Mouse (Mus musculus) embryonic facial prominence, embryonic 14.5 days (tissue): ENCODE data around the gene Vmn1r85. TPM values are rescaled to one million over a fixed set of nuclear protein-coding genes. Genes with fewer than 3 reads are reported as not detected.
"Not testable (repeated sequence)": the region's sequence is repeated elsewhere in the genome, so short reads cannot be mapped to it uniquely, and the experiment has no call there.

Experiments
- ATAC-seq: fragments of 200-750 bp; cut with Nextera tagmentation; 2 replicates; pipeline ENCODE4 v1.8.0; 2017; ENCODE audit warnings: low read depth, moderate number of reproducible peaks, moderate TSS enrichment
- DNase-seq: peaks from one replicate; pipeline ENCODE4 v3.0.0-alpha.2; 2015; ENCODE audit warnings: low spot score
- H3K27ac ChIP-seq: fragments of 300-500 bp; sonication (generic); replicated peaks from 2 replicates; pipeline ENCODE4 v1.5.1; 2014; ENCODE audit warnings: low read depth, mild to moderate bottlenecking, low read length, moderate library complexity
- H3K27me3 ChIP-seq: fragments of 300-500 bp; sonication (generic); replicated peaks from 2 replicates; pipeline ENCODE4 v1.6.1; 2014; ENCODE audit warnings: low read length; ENCODE audit not compliant: control insufficient read depth, insufficient read depth
- H3K36me3 ChIP-seq: fragments of 300-500 bp; sonication (generic); 2 replicates; pipeline ENCODE4 v1.6.1; 2014; ENCODE audit warnings: low read length, mixed read lengths; ENCODE audit not compliant: control insufficient read depth, insufficient read depth
- H3K4me1 ChIP-seq: fragments of 300-500 bp; sonication (generic); 2 replicates; pipeline ENCODE4 v1.6.1; 2014; ENCODE audit warnings: antibody characterized with exemption, low read length; ENCODE audit not compliant: control insufficient read depth, insufficient read depth
- H3K4me2 ChIP-seq: fragments of 300-500 bp; sonication (generic); 2 replicates; pipeline ENCODE4 v1.6.1; 2014; ENCODE audit warnings: low read depth, mild to moderate bottlenecking, low read length, moderate library complexity, mixed read lengths
- H3K4me3 ChIP-seq: fragments of 300-500 bp; sonication (generic); 2 replicates; pipeline ENCODE4 v1.5.1; 2014; ENCODE audit warnings: low read depth, mild to moderate bottlenecking, low read length
- H3K9ac ChIP-seq: fragments of 300-500 bp; sonication (generic); 2 replicates; pipeline ENCODE4 v1.6.1; 2014; ENCODE audit warnings: low read depth, mild to moderate bottlenecking, low read length, moderate library complexity, mixed read lengths
- H3K9me3 ChIP-seq: fragments of 300-500 bp; sonication (generic); 2 replicates; pipeline ENCODE4 v1.6.1; 2016; ENCODE audit warnings: low read length; ENCODE audit not compliant: control insufficient read depth
- WGBS: fragments of 180-500 bp; shearing (Covaris S2); extraction: QIAGEN DNeasy Blood & Tissue Kit; methylation state at CpG from one replicate; pipeline ENCODE4 v1.1.7; 2014; 5-methylcytosine and 5-hydroxymethylcytosine counted together
- polyA plus RNA-seq: library from polyadenylated mRNA; unstranded; fragments of >200 nt; fragmentation: Nextera tagmentation; extraction: Ambion mirVana; gene quantifications from 2 replicates; pipeline ENCODE4 v1.2.1, GENCODE M21; 2014

Gene Vmn1r85
- not detected in 2 replicates for polyA plus RNA-seq

- no peak within 1 kb of the TSS for H3K4me3 ChIP-seq
- H3K4me2 ChIP-seq = no peak within 1 kb of the TSS
- ATAC-seq (no peak), DNase-seq (no peak)
- H3K27me3 ChIP-seq = no peaks in the 10 kb centered on the region
- no peak within 1 kb of the TSS for H3K9ac ChIP-seq
- no peaks in the 10 kb centered on the region for H3K9me3 ChIP-seq
- WGBS = 53% methylated on average over 3 of the region's 3 CpGs
- H3K36me3 ChIP-seq = no peaks in the 10 kb centered on the region
- H3K27ac ChIP-seq = no peak within 1 kb of the TSS
- no peaks in the 10 kb centered on the region for H3K4me1 ChIP-seq
Measured at GRCm38 (mm10) chr7:13095073-13095472, at the start of gene Vmn1r85. Gene Vmn1r85 (minus strand): TSS chr7:13095173.

- WGBS = 67% methylated on average over 1 of the region's 1 CpGs
- no peak for DNase-seq
- Histone ChIP-seq H3K36me3 (no peaks in the 10 kb centered on the region), H3K27ac (no peak within 1 kb of the TSS), H3K9ac (no peak within 1 kb of the TSS), H3K9me3 (no peaks in the 10 kb centered on the region), H3K4me3 (no peak within 1 kb of the TSS), H3K27me3 (no peaks in the 10 kb centered on the region), H3K4me1 (no peaks in the 10 kb centered on the region), H3K4me2 (no peak within 1 kb of the TSS)
- no peak for ATAC-seq
Measured at GRCm38 (mm10) chr7:13140057-13140456, 45.1 kb upstream of the Vmn1r85 start, which contains the start of gene Vmn1r87. Gene Vmn1r87 (minus strand): TSS chr7:13140157.

- Histone ChIP-seq H3K9ac (no peak overlapping the region), H3K36me3 (no peaks in the 10 kb centered on the region), H3K4me1 (no peaks in the 10 kb centered on the region), H3K9me3 (no peaks in the 10 kb centered on the region), H3K4me2 (no peak overlapping the region), H3K4me3 (no peak overlapping the region), H3K27me3 (no peaks in the 10 kb centered on the region), H3K27ac (no peak overlapping the region)
- ATAC-seq (peak; percentile 71; the same call in 1 of the 2 replicates), DNase-seq (peak; percentile 36)
Measured at GRCm38 (mm10) chr7:13137340-13137739, 42.4 kb upstream of the Vmn1r85 start.

GRCm38 (mm10) chr7:13131856-13132255, 36.9 kb upstream of the Vmn1r85 start:
- ATAC-seq (no peak), DNase-seq (no peak)
- Histone ChIP-seq H3K36me3 (no peaks in the 10 kb centered on the region), H3K4me2 (no peak overlapping the region), H3K4me3 (no peak overlapping the region), H3K4me1 (no peaks in the 10 kb centered on the region), H3K27me3 (no peaks in the 10 kb centered on the region), H3K9me3 (no peaks in the 10 kb centered on the region), H3K9ac (no peak overlapping the region), H3K27ac (no peak overlapping the region)
- WGBS = 82% methylated on average over 2 of the region's 2 CpGs

GRCm38 (mm10) chr7:13123554-13124153, 28.7 kb upstream of the Vmn1r85 start:
- not testable (repeated sequence) for H3K9me3 ChIP-seq, H3K4me1 ChIP-seq, H3K9ac ChIP-seq, DNase-seq, H3K36me3 ChIP-seq, H3K4me3 ChIP-seq, H3K27me3 ChIP-seq, H3K27ac ChIP-seq
- H3K4me2 ChIP-seq = peak overlapping the region; percentile 45
- ATAC-seq = peak; percentile 78
- WGBS = 2% methylated on average over 10 of the region's 34 CpGs

- H3K9ac ChIP-seq = no peak within 1 kb of the TSS
- no peak for DNase-seq
- ATAC-seq = no peak
Measured at GRCm38 (mm10) chr7:13119817-13120216, 24.8 kb upstream of the Vmn1r85 start, which contains the start of gene Vmn1r86. Gene Vmn1r86 (minus strand): TSS chr7:13119917.

GRCm38 (mm10) chr7:13072293-13072692, 22.7 kb downstream of the Vmn1r85 start:
- H3K9ac ChIP-seq = no peak overlapping the region
- no peaks in the 10 kb centered on the region for H3K36me3 ChIP-seq
- no peaks in the 10 kb centered on the region for H3K9me3 ChIP-seq
- no peak overlapping the region for H3K4me2 ChIP-seq
- ATAC-seq = no peak
- no peak for DNase-seq
- H3K27ac ChIP-seq = no peak overlapping the region
- WGBS = 48% methylated on average over 5 of the region's 5 CpGs
- no peaks in the 10 kb centered on the region for H3K4me1 ChIP-seq
- no peaks in the 10 kb centered on the region for H3K27me3 ChIP-seq
- no peak overlapping the region for H3K4me3 ChIP-seq

More at GRCm38 (mm10) chr7:13119817-13120216, 24.8 kb upstream of the Vmn1r85 start, which contains the start of gene Vmn1r86:
- Histone ChIP-seq H3K4me2 (no peak within 1 kb of the TSS), H3K4me1 (no peaks in the 10 kb centered on the region), H3K4me3 (no peak within 1 kb of the TSS), H3K27ac (no peak within 1 kb of the TSS), H3K9me3 (no peaks in the 10 kb centered on the region), H3K27me3 (no peaks in the 10 kb centered on the region), H3K36me3 (no peaks in the 10 kb centered on the region)

- not testable (repeated sequence) for H3K9me3 ChIP-seq, H3K4me1 ChIP-seq, H3K27ac ChIP-seq, H3K9ac ChIP-seq, H3K27me3 ChIP-seq, DNase-seq, H3K36me3 ChIP-seq, ATAC-seq, H3K4me2 ChIP-seq, H3K4me3 ChIP-seq
- WGBS = 46% methylated on average over 2 of the region's 2 CpGs
Measured at GRCm38 (mm10) chr7:13063399-13063798, 31.6 kb downstream of the Vmn1r85 start.

GRCm38 (mm10) chr7:13059536-13059935, 35.4 kb downstream of the Vmn1r85 start:
- Histone ChIP-seq H3K4me3 (no peak overlapping the region), H3K9me3 (no peaks in the 10 kb centered on the region), H3K27ac (no peak overlapping the region), H3K4me2 (no peak overlapping the region), H3K4me1 (no peaks in the 10 kb centered on the region), H3K27me3 (no peaks in the 10 kb centered on the region), H3K36me3 (no peaks in the 10 kb centered on the region), H3K9ac (no peak overlapping the region)
- DNase-seq (no peak), ATAC-seq (no peak)
- WGBS = 89% methylated on average over 9 of the region's 9 CpGs
